Mouse (Mus musculus): Measurements from ENCODE around the gene Dennd1c.

Gene Dennd1c

GRCm38 (mm10) chr17:57078336-57078735, at the start of gene Dennd1c:
Gene Dennd1c, minus strand, starts transcription at chr17:57078514.
- DNase-seq = no peak

GRCm38 (mm10) chr17:57125853-57126622, 47.7 kb upstream of the Dennd1c start:
- DNase-seq = no peak

GRCm38 (mm10) chr17:57124792-57125191, 46.5 kb upstream of the Dennd1c start:
- no peak for DNase-seq

GRCm38 (mm10) chr17:57123192-57124118, 45.1 kb upstream of the Dennd1c start:
- DNase-seq = no peak

GRCm38 (mm10) chr17:57121856-57122255, 43.5 kb upstream of the Dennd1c start:
- DNase-seq = no peak

GRCm38 (mm10) chr17:57118524-57119349, 40.4 kb upstream of the Dennd1c start:
- no peak for DNase-seq

- DNase-seq = no peak
Observed at GRCm38 (mm10) chr17:57116801-57117200, 38.5 kb upstream of the Dennd1c start.

GRCm38 (mm10) chr17:57112768-57113474, 34.6 kb upstream of the Dennd1c start:
- no peak for DNase-seq

- DNase-seq = no peak
Observed at GRCm38 (mm10) chr17:57110005-57110404, 31.7 kb upstream of the Dennd1c start.

GRCm38 (mm10) chr17:57108666-57109171, 30.4 kb upstream of the Dennd1c start:
- DNase-seq = no peak

- no peak for DNase-seq
Observed at GRCm38 (mm10) chr17:57108040-57108665, 29.8 kb upstream of the Dennd1c start.

GRCm38 (mm10) chr17:57107064-57107463, 28.8 kb upstream of the Dennd1c start:
- no peak for DNase-seq

GRCm38 (mm10) chr17:57106035-57106368, 27.7 kb upstream of the Dennd1c start:
- DNase-seq = no peak

GRCm38 (mm10) chr17:57105181-57106034, 27.1 kb upstream of the Dennd1c start, which contains the start of gene Tnfsf9:
Gene Tnfsf9, plus strand, starts transcription at chr17:57105325.
- DNase-seq = peak; percentile 53

- DNase-seq = no peak
Observed at GRCm38 (mm10) chr17:57104496-57104895, 26.2 kb upstream of the Dennd1c start.

- DNase-seq = no peak
Observed at GRCm38 (mm10) chr17:57102276-57102675, 24.0 kb upstream of the Dennd1c start.

- no peak for DNase-seq
Observed at GRCm38 (mm10) chr17:57099629-57100325, 21.5 kb upstream of the Dennd1c start.

GRCm38 (mm10) chr17:57098321-57098720, 20.0 kb upstream of the Dennd1c start:
- DNase-seq = no peak

- peak; percentile 90 for DNase-seq
Observed at GRCm38 (mm10) chr17:57096623-57096920, 18.3 kb upstream of the Dennd1c start.

All from cerebellum, postnatal 36 days (tissue).